Mouse (Mus musculus) liver, embryonic 14.5 days (tissue): ENCODE results near the gene Snrnp35. TPM values are rescaled to one million over a fixed set of nuclear protein-coding genes. Genes with fewer than 3 reads are reported as not detected.

Experiments
- ATAC-seq: fragments of 200-750 bp; cut with Nextera tagmentation; 2 replicates; pipeline ENCODE4 v1.8.0; 2017; ENCODE audit warnings: moderate number of reproducible peaks, mild to moderate bottlenecking, moderate library complexity; ENCODE audit not compliant: insufficient read depth
- DNase-seq, 3 experiments: peaks; one replicate each; pipeline ENCODE4 v3.0.0-alpha.2; 2012 to 2013; ENCODE audit warnings: low read depth in 3 of 3, low spot score in 3 of 3
- H3K27ac ChIP-seq: fragments of 300-500 bp; sonication (generic); 2 replicates; pipeline ENCODE4 v1.5.1; 2014; ENCODE audit warnings: moderate library complexity, mild to moderate bottlenecking, control low read depth, inconsistent platforms
- H3K27me3 ChIP-seq: fragments of 300-500 bp; sonication (generic); 2 replicates; pipeline ENCODE4 v1.6.1; 2014; ENCODE audit warnings: mild to moderate bottlenecking, low read length, moderate library complexity; ENCODE audit not compliant: control insufficient read depth, insufficient read depth
- H3K36me3 ChIP-seq: fragments of 300-500 bp; sonication (generic); replicated peaks from 2 replicates; pipeline ENCODE4 v1.6.1; 2014; ENCODE audit warnings: low read depth; ENCODE audit not compliant: control insufficient read depth, insufficient read depth
- H3K4me1 ChIP-seq, 2 experiments: fragments of 200-500 bp in 1 of 2; fragments of 300-500 bp in 1 of 2; sonication (generic) in 1 of 2; replicated peaks; 2 replicates each; pipeline ENCODE4 v1.6.1; 2012 to 2014; ENCODE audit warnings: antibody characterized with exemption in 1 of 2, inconsistent platforms in 1 of 2, low read length in 1 of 2; ENCODE audit not compliant: control insufficient read depth in 2 of 2, insufficient read depth in 2 of 2
- H3K4me2 ChIP-seq: fragments of 300-500 bp; sonication (generic); 2 replicates; pipeline ENCODE4 v1.6.1; 2014; ENCODE audit warnings: low read depth, mild to moderate bottlenecking, control low read depth, moderate library complexity
- H3K4me3 ChIP-seq, 2 experiments: fragments of 200-500 bp in 1 of 2; fragments of 300-500 bp in 1 of 2; sonication (generic) in 1 of 2; 2 replicates each; pipeline ENCODE4 v1.5.1; 2012 to 2014; ENCODE audit warnings: low read depth in 2 of 2, low read length in 2 of 2, mild to moderate bottlenecking in 2 of 2, control low read depth in 1 of 2, inconsistent platforms in 1 of 2, moderate library complexity in 1 of 2; ENCODE audit not compliant: insufficient read depth in 1 of 2
- H3K9ac ChIP-seq: fragments of 300-500 bp; sonication (generic); replicated peaks from 2 replicates; pipeline ENCODE4 v1.6.1; 2014; ENCODE audit warnings: mild to moderate bottlenecking, control low read depth, moderate library complexity
- H3K9me3 ChIP-seq: fragments of 300-500 bp; sonication (generic); 2 replicates; pipeline ENCODE4 v1.6.1; 2016; ENCODE audit warnings: low read length, mixed read lengths; ENCODE audit not compliant: control insufficient read depth
- CTCF ChIP-seq: IDR thresholded peaks from 2 replicates; pipeline ENCODE4 v1.5.1; 2016; ENCODE audit warnings: antibody characterized with exemption, low read depth, control low read depth
- EP300 ChIP-seq: IDR thresholded peaks from 2 replicates; pipeline ENCODE4 v1.6.1; 2016; ENCODE audit warnings: antibody characterized with exemption, low read depth
- WGBS: fragments of 180-500 bp; shearing (Covaris S2); extraction: QIAGEN DNeasy Blood & Tissue Kit; methylation state at CpG from one replicate; pipeline ENCODE4 v1.1.7; 2014; ENCODE audit not compliant: insufficient replicate concordance; 5-methylcytosine and 5-hydroxymethylcytosine counted together
- polyA plus RNA-seq, 2 experiments: library from polyadenylated mRNA; depleted of rRNA in 1 of 2; stranded (reverse) in 1 of 2; unstranded in 1 of 2; fragments of >200 nt; fragmentation: Nextera tagmentation in 1 of 2; extraction: Ambion mirVana in 1 of 2; gene quantifications; 2 replicates each; pipeline versions ENCODE4 v1.2.1 to v1.2.3; 2012 to 2014

The Snrnp35 gene
- polyA plus RNA-seq, 2 experiments = 5.8 to 7.4 TPM

DNA sequence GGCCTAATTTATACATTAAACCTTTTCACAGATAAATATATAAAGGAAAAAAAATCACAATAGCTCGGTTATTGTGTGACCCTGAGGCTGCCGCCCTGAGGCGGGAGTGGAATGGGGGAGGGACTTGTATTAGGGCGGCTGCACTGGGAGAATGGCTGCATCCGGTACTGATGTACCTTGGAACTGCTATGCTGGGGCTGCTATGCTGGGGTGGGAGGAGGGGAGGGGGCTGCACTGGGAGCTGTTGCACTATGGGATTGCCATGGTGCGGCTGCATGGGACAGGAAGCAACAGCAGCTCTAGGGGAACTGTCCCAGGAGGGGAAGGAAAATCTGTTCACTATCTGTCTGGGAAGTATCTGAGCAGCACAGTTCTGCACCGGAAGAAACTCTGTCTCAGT is 49.5 kb downstream of the Snrnp35 start:
- 16% methylated on average over 7 of the region's 7 CpGs for WGBS
- no peak overlapping the region for H3K4me3 ChIP-seq
- H3K4me2 ChIP-seq = no peak overlapping the region
- no peaks in the 10 kb centered on the region for H3K36me3 ChIP-seq
- H3K27ac ChIP-seq = no peak overlapping the region
- H3K9ac ChIP-seq = no peak overlapping the region
- H3K9me3 ChIP-seq = no peaks in the 10 kb centered on the region
- no peak for DNase-seq
- peaks cover 5 to 11% of the 10 kb centered on the region in 2 experiments for H3K4me1 ChIP-seq
- peaks cover 35% of the 10 kb centered on the region for H3K27me3 ChIP-seq
- ATAC-seq = peak; percentile 38; the same call in 1 of the 2 replicates
- TF ChIP-seq CTCF (no peak), EP300 (no peak)

DNA sequence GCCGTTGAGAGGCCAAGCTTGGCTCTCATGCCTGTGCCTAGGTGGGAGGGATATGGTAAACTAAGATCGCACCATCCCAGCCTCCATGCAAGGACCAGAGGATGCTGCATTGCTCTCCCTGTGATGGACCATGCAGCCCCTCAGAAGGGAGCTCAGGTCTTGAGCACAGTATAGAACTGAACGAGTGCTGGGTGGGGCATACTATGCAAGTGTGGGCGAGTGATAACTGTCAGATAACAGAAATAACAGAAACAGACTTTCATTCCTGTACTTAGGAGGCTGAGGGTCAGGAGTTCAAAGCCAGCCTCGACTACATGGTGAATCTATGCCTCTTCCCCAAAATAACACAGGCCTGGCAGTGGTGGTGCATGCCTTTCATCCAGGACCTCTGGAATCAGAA is 52.1 kb downstream of the Snrnp35 start:
- no peak for ATAC-seq
- WGBS = 40% methylated on average over 5 of the region's 5 CpGs
- DNase-seq = no peak
- peaks cover 9 to 14% of the 10 kb centered on the region in 2 experiments for H3K4me1 ChIP-seq
- no peaks in the 10 kb centered on the region for H3K9me3 ChIP-seq
- H3K27me3 ChIP-seq = peaks cover 21% of the 10 kb centered on the region
- no peak overlapping the region for H3K4me2 ChIP-seq
- no peak overlapping the region; the same call in 1 of the 2 replicates for H3K9ac ChIP-seq
- no peak overlapping the region for H3K4me3 ChIP-seq
- no peak for TF ChIP-seq CTCF
- TF ChIP-seq EP300 = peak; percentile 20; the same call in 1 of the 2 replicates
- no peak overlapping the region for H3K27ac ChIP-seq
- H3K36me3 ChIP-seq = no peaks in the 10 kb centered on the region

DNA sequence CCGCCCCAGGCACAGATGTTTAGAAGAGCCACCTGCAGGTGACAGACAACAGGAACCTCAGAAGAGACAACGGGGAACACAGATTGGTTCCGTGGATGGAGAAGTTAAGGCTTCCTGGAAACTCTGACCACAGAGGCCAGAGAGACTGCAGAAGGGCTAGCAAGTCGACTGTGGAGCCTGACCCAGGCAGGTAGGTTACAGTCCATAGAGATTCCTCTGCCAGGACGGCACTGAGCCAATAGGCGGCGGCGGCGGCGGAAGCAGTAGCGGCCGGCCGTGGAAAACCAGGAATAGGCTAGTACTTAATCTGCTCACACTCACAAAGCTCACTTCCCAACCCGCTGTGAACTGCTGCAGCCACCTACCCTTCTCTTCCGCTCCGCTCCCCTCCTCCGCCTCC is 53.8 kb downstream of the Snrnp35 start:
- Histone ChIP-seq H3K27ac (no peak overlapping the region), H3K4me3 (0 out of 4 replicates have a peak overlapping the region, but pooled peaks of 1 of the 2 experiments have one; percentile 5)
- no peak for DNase-seq

DNA sequence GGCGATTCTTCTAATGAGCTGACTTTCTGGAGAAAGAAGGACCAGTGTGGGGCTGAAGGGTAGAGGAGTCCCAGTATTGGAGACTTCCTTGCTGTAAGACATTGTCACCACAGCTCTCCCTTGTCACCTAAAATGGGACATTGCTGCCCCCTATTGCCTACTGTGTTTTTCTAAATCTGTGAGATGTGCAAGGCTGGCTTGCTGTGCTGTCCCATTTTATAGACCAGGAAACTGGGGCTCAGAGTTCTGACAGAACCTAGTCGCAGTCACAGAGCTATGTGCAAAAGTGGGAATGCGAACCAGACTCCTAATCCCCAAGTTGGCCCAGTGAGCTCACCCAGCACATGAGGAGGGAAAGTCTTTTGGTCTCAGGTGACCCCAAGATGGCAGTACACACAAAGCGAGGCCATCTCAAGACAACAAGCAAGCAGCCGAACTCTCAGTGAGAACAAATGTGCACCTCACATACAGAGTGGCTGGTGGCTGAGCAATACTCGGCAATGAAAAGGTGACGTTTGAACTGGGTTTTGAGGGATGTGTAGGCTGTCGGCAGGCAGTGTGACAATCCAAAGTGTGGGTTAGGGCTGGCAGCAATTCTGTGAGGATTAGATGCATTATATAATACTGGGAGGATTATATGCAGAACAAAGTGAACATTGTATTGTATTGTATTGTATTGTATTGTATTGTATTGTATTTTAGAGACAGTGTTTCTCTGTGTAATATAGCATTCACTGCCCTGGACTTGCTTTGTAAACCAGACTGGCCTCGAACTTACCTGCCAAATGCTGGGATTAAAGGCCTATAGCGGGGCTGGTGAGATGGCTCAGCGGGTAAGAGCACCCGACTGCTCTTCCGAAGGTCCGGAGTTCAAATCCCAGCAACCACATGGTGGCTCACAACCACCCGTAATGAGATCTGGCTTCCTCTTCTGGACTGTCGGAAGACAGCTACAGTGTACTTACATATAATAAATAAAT is 56.2 kb downstream of the Snrnp35 start:
- H3K9ac ChIP-seq = no peak overlapping the region
- H3K27ac ChIP-seq = no peak overlapping the region
- 70% methylated on average over 15 of the region's 16 CpGs for WGBS
- H3K4me2 ChIP-seq = no peak overlapping the region
- no peaks in the 10 kb centered on the region for H3K9me3 ChIP-seq
- TF ChIP-seq EP300 (no peak), CTCF (peak; percentile 62)
- no peak overlapping the region for H3K4me3 ChIP-seq
- H3K36me3 ChIP-seq = peaks cover 13% of the 10 kb centered on the region
- ATAC-seq = no peak
- H3K27me3 ChIP-seq = no peaks in the 10 kb centered on the region
- H3K4me1 ChIP-seq = peaks cover 14 to 20% of the 10 kb centered on the region in 2 experiments
- DNase-seq = peak in 2 of 3 experiments; percentile 49 to 53

More for the DNA sequence above, 53.8 kb downstream of the Snrnp35 start:
- peaks cover 4% of the 10 kb centered on the region for H3K27me3 ChIP-seq
- no peak overlapping the region for H3K9ac ChIP-seq
- no peaks in the 10 kb centered on the region for H3K9me3 ChIP-seq
- H3K4me2 ChIP-seq = peak overlapping the region; percentile 40
- H3K36me3 ChIP-seq = no peaks in the 10 kb centered on the region
- ATAC-seq = no peak
- peaks cover 12 to 13% of the 10 kb centered on the region in 2 experiments for H3K4me1 ChIP-seq
- 6% methylated on average over 17 of the region's 17 CpGs for WGBS
- TF ChIP-seq EP300 (no peak), CTCF (no peak)

DNA sequence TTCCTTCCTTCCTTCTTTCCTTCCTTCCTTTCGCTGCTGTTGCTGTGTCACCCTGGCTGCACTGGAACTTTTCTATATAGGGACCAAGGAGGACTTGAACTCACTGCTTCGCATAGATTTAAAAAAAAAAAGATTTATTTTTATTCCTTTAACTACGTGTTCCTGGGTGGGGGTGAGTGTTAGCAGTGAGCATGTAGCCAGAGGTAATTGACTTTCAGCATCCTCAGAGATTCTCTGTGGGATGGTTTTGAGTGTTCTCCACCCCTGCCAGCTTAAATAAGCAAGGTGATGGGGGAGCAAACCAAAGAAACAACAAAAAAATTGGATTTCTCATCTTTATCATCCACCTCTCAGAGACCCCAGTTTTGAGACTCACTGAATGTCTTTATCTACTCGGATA is 57.0 kb downstream of the Snrnp35 start:
- Histone ChIP-seq H3K27me3 (no peaks in the 10 kb centered on the region), H3K27ac (no peak overlapping the region), H3K9ac (peak overlapping the region; percentile 34), H3K4me2 (peak overlapping the region; percentile 60), H3K9me3 (no peaks in the 10 kb centered on the region), H3K4me1 (peaks cover 12 to 15% of the 10 kb centered on the region in 2 experiments), H3K4me3 (peak overlapping the region; percentile 71 to 98; a peak in 3 of 4 replicates), H3K36me3 (peaks cover 21% of the 10 kb centered on the region)
- WGBS = 67% methylated on average over 4 of the region's 4 CpGs
- TF ChIP-seq EP300 (no peak), CTCF (no peak)
- DNase-seq (no peak), ATAC-seq (no peak)
